Mouse (Mus musculus) liver, postnatal 0 days (tissue): ENCODE measurements at regions not wholly inside any gene's neighbourhood (a gene's known extent, or its start where the extent isn't known, plus 50 kb on each side); places are given as distances from the start of the nearest gene placed in this dataset.

Source experiments
- CTCF ChIP-seq: sonication (generic); IDR thresholded peaks from 2 replicates; pipeline ENCODE4 v1.5.1; 2016; ENCODE audit warnings: antibody characterized with exemption, low read depth
- EP300 ChIP-seq: IDR thresholded peaks from 2 replicates; pipeline ENCODE4 v1.6.1; 2016; ENCODE audit warnings: antibody characterized with exemption, low read depth, mild to moderate bottlenecking

- TF ChIP-seq CTCF: no peak
- TF ChIP-seq EP300: no peak
These were observed 185.7 kb downstream of the Rab10 start for GRCm38 (mm10) chr12:3124036-3124435.
